Mouse (Mus musculus) liver, adult 2 months (tissue): ENCODE data around the gene Gucy2g. TPM values are rescaled to one million over a fixed set of nuclear protein-coding genes. Genes with fewer than 3 reads are reported as not detected.

Experiments
- DNase-seq: peaks from one replicate; pipeline ENCODE4 v3.0.0-alpha.2; 2011; ENCODE audit warnings: low read depth, low spot score; ENCODE audit errors: extremely low read depth
- H3K27ac ChIP-seq: fragments of 200-500 bp; replicated peaks from 2 replicates; pipeline ENCODE4 v1.5.1; 2012; ENCODE audit warnings: low read depth, mild to moderate bottlenecking, control low read depth, inconsistent platforms, low read length; ENCODE audit not compliant: insufficient read depth
- H3K27me3 ChIP-seq: fragments of 200-500 bp; 2 replicates; pipeline ENCODE4 v1.6.1; 2012; ENCODE audit warnings: mild to moderate bottlenecking, moderate library complexity, low read length, inconsistent platforms; ENCODE audit not compliant: control insufficient read depth, insufficient read depth
- H3K36me3 ChIP-seq: fragments of 200-500 bp; 2 replicates; pipeline ENCODE4 v1.6.1; 2012; ENCODE audit warnings: low read length, inconsistent platforms; ENCODE audit not compliant: control insufficient read depth, insufficient read depth
- H3K4me1 ChIP-seq: fragments of 200-500 bp; 2 replicates; pipeline ENCODE4 v1.6.1; 2011; ENCODE audit warnings: low read length; ENCODE audit not compliant: control insufficient read depth, insufficient read depth
- H3K4me3 ChIP-seq: fragments of 200-500 bp; 2 replicates; pipeline ENCODE4 v1.5.1; 2011; ENCODE audit warnings: low read depth, mild to moderate bottlenecking, control low read depth, low read length, moderate library complexity; ENCODE audit not compliant: insufficient read depth
- H3K79me2 ChIP-seq: fragments of 200-500 bp; 2 replicates; pipeline ENCODE4 v1.6.1; 2012; ENCODE audit warnings: inconsistent platforms, mild to moderate bottlenecking, low read length, moderate library complexity; ENCODE audit not compliant: control insufficient read depth, insufficient read depth
- H3K9ac ChIP-seq: fragments of 200-500 bp; 2 replicates; pipeline ENCODE4 v1.6.1; 2012; ENCODE audit warnings: low read depth, mild to moderate bottlenecking, control low read depth, inconsistent platforms, low read length
- CTCF ChIP-seq: fragments of 200-500 bp; IDR thresholded peaks from 2 replicates; pipeline ENCODE4 v1.5.1; 2011; ENCODE audit warnings: low read depth, low read length, control low read depth
- POLR2A ChIP-seq: fragments of 200-500 bp; IDR thresholded peaks from 2 replicates; pipeline ENCODE4 v1.6.1; 2011; ENCODE audit warnings: low read length, control low read depth; ENCODE audit not compliant: insufficient read depth; ENCODE audit errors: extremely low read depth
- WGBS: fragments of 180-500 bp; shearing (Covaris S2); methylation state at CpG from one replicate; pipeline ENCODE4 v1.1.7; 2018; 5-methylcytosine and 5-hydroxymethylcytosine counted together
- polyA plus RNA-seq: library from polyadenylated mRNA; depleted of rRNA; stranded (reverse); fragments of >200 nt; gene quantifications from 2 replicates; pipeline ENCODE4 v1.2.3, GENCODE M21; 2012
- total RNA-seq: library from RNA; depleted of rRNA; stranded (reverse); fragments of >200 nt; gene quantifications from 2 replicates; pipeline ENCODE4 v1.2.3, GENCODE M21; 2014

Gucy2g gene
- total and polyA plus RNA-seq, 2 experiments = 0.04 TPM; not detected in 1

GRCm38 (mm10) chr19:55231081-55231480 lies 10.0 kb downstream of the Gucy2g start:
- no peak overlapping the region for H3K27ac ChIP-seq
- 81% methylated on average over 10 of the region's 10 CpGs for WGBS
- TF ChIP-seq POLR2A = no peak
- TF ChIP-seq CTCF = no peak
- H3K36me3 ChIP-seq = no peaks in the 10 kb centered on the region
- H3K27me3 ChIP-seq = no peaks in the 10 kb centered on the region
- H3K4me1 ChIP-seq = peaks cover 7% of the 10 kb centered on the region
- no peak overlapping the region for H3K9ac ChIP-seq
- no peak for DNase-seq
- no peak overlapping the region for H3K4me3 ChIP-seq
- no peaks in the 10 kb centered on the region for H3K79me2 ChIP-seq

GRCm38 (mm10) chr19:55227135-55227534 lies 13.9 kb downstream of the Gucy2g start:
- H3K27me3 ChIP-seq = no peaks in the 10 kb centered on the region
- no peak overlapping the region for H3K9ac ChIP-seq
- no peaks in the 10 kb centered on the region for H3K36me3 ChIP-seq
- H3K27ac ChIP-seq = no peak overlapping the region
- 82% methylated on average over 7 of the region's 7 CpGs for WGBS
- H3K4me1 ChIP-seq = peaks cover 5% of the 10 kb centered on the region
- no peaks in the 10 kb centered on the region for H3K79me2 ChIP-seq
- no peak for DNase-seq
- H3K4me3 ChIP-seq = no peak overlapping the region
- TF ChIP-seq POLR2A (no peak), CTCF (peak; percentile 25; the same call in 1 of the 2 replicates)

DNA sequence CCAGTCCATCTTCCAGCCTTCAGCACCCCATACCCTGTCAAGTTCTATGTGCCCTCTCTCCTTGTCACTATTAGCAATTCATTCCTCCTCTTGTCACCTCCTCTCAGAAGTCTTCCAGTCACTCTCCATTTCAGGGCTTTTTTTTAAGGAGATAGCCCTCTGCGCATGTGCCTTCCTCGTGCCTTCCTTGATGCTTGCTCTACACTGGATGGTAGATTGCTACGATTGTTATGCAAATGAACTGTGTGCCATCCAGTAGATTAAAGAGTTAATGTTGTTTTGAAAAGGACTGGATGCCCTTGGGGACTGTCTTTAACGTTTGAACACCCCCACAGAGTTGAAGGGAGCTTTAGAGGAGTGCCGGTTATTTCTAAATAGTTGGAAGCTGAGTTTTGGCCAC lies 14.4 kb downstream of the Gucy2g start:
- no peaks in the 10 kb centered on the region for H3K79me2 ChIP-seq
- H3K9ac ChIP-seq = no peak overlapping the region
- H3K4me1 ChIP-seq = peaks cover 2% of the 10 kb centered on the region; the same call in 1 of the 2 replicates
- H3K27me3 ChIP-seq = no peaks in the 10 kb centered on the region
- no peaks in the 10 kb centered on the region for H3K36me3 ChIP-seq
- 74% methylated on average over 5 of the region's 5 CpGs for WGBS
- no peak for DNase-seq
- no peak overlapping the region for H3K4me3 ChIP-seq
- H3K27ac ChIP-seq = no peak overlapping the region
- no peak for TF ChIP-seq CTCF
- TF ChIP-seq POLR2A = no peak

DNA sequence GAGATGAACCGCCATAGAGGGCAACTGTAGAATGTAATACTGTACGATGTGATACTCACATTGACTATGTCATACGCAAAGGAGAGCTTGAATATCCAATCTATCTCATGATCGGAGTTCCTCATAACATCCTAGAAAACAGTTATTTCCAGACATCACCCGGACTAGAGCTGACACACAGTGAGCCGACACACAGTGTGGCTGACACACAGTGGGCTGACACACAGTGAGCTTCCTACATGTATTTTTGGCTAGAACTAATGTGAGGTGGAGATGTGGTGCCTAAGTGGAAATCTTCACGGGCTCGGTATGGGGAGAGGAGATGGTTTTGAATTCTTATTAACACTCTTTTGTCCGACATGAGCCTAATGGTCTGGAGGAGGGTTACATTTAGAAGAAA lies 18.8 kb downstream of the Gucy2g start:
- WGBS = 92% methylated on average over 9 of the region's 9 CpGs
- Histone ChIP-seq H3K79me2 (no peaks in the 10 kb centered on the region), H3K27me3 (no peaks in the 10 kb centered on the region), H3K4me3 (no peak overlapping the region), H3K36me3 (no peaks in the 10 kb centered on the region), H3K27ac (no peak overlapping the region), H3K9ac (no peak overlapping the region), H3K4me1 (no peaks in the 10 kb centered on the region)
- no peak for DNase-seq
- TF ChIP-seq CTCF (no peak), POLR2A (no peak)

- DNase-seq = no peak
- H3K27ac ChIP-seq = no peak overlapping the region
- H3K79me2 ChIP-seq = no peaks in the 10 kb centered on the region
- no peak overlapping the region for H3K9ac ChIP-seq
- no peaks in the 10 kb centered on the region for H3K36me3 ChIP-seq
- H3K4me3 ChIP-seq = no peak overlapping the region
- no peaks in the 10 kb centered on the region for H3K27me3 ChIP-seq
- no peaks in the 10 kb centered on the region for H3K4me1 ChIP-seq
- WGBS = 90% methylated on average over 6 of the region's 6 CpGs
- TF ChIP-seq CTCF (no peak), POLR2A (no peak)
Observed at GRCm38 (mm10) chr19:55221208-55221607, 19.8 kb downstream of the Gucy2g start.

- Histone ChIP-seq H3K4me1 (no peaks in the 10 kb centered on the region), H3K4me3 (no peak overlapping the region), H3K27ac (no peak overlapping the region), H3K27me3 (no peaks in the 10 kb centered on the region), H3K79me2 (no peaks in the 10 kb centered on the region), H3K9ac (no peak overlapping the region), H3K36me3 (no peaks in the 10 kb centered on the region)
- TF ChIP-seq CTCF = no peak
- no peak for TF ChIP-seq POLR2A
- WGBS = 79% methylated on average over 8 of the region's 8 CpGs
- no peak for DNase-seq
Observed at GRCm38 (mm10) chr19:55219359-55219758, 21.7 kb downstream of the Gucy2g start.
